Mouse (Mus musculus) forebrain, embryonic 15.5 days (tissue): ENCODE measurements around the gene Tmtc1. TPM values are rescaled to one million over a fixed set of nuclear protein-coding genes. Genes with fewer than 3 reads are reported as not detected.

Source experiments
- ATAC-seq: fragments of 200-750 bp; cut with Nextera tagmentation; replicated peaks from 2 replicates; pipeline ENCODE4 v1.8.0; 2017; ENCODE audit warnings: mild to moderate bottlenecking, moderate TSS enrichment, moderate library complexity
- H3K27ac ChIP-seq: fragments of 300-500 bp; sonication (generic); replicated peaks from 2 replicates; pipeline ENCODE4 v1.5.1; 2015; ENCODE audit warnings: mild to moderate bottlenecking, inconsistent platforms
- H3K27me3 ChIP-seq: fragments of 300-500 bp; sonication (generic); 2 replicates; pipeline ENCODE4 v1.6.1; 2015; ENCODE audit warnings: inconsistent platforms
- H3K36me3 ChIP-seq: fragments of 300-500 bp; sonication (generic); 2 replicates; pipeline ENCODE4 v1.6.1; 2015; ENCODE audit warnings: mild to moderate bottlenecking, inconsistent platforms
- H3K4me1 ChIP-seq: fragments of 300-500 bp; sonication (generic); 2 replicates; pipeline ENCODE4 v1.6.1; 2015; ENCODE audit warnings: inconsistent platforms
- H3K4me2 ChIP-seq: fragments of 300-500 bp; sonication (generic); replicated peaks from 2 replicates; pipeline ENCODE4 v1.6.1; 2015; ENCODE audit warnings: mild to moderate bottlenecking, inconsistent platforms
- H3K4me3 ChIP-seq: fragments of 300-500 bp; sonication (generic); 2 replicates; pipeline ENCODE4 v1.5.1; 2015; ENCODE audit warnings: mild to moderate bottlenecking, inconsistent platforms
- H3K9ac ChIP-seq: fragments of 300-500 bp; sonication (generic); replicated peaks from 2 replicates; pipeline ENCODE4 v1.6.1; 2015; ENCODE audit warnings: mild to moderate bottlenecking, inconsistent platforms
- H3K9me3 ChIP-seq: fragments of 300-500 bp; sonication (generic); 2 replicates; pipeline ENCODE4 v1.6.1; 2016; ENCODE audit warnings: inconsistent platforms
- WGBS: fragments of 180-500 bp; shearing (Covaris S2); methylation state at CpG from one replicate; pipeline ENCODE4 v1.1.7; 2015; ENCODE audit warnings: mixed read lengths; 5-methylcytosine and 5-hydroxymethylcytosine counted together
- polyA plus RNA-seq: library from polyadenylated mRNA; unstranded; fragments of >200 nt; fragmentation: Nextera tagmentation; extraction: Ambion mirVana; gene quantifications from 2 replicates; pipeline ENCODE4 v1.2.1, GENCODE M21; 2015

The Tmtc1 gene
- polyA plus RNA-seq, 1 experiment from 2014 or later: 2.6 TPM

DNA sequence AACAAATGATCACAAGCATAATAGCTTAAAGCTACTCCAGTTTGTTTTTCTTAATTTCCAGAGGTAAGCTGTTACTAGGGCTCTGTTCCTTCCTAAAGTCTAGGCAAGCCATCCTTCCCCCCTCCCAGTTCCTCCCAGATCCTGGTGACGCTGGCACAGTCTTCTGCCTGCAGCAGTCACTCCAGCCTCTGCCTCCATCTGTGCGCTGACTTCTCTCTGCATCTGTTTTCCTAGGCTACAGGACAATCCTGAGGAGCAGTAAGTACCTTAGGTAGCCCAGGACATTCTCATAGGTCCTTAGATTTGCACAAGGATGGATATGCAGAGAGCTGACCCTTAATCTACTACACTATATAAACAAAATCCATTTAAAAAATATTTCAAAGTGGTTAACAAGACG lies 81.7 kb downstream of the Tmtc1 start:
- no peaks in the 10 kb centered on the region for H3K9me3 ChIP-seq
- H3K27ac ChIP-seq: no peak overlapping the region
- H3K36me3 ChIP-seq: no peaks in the 10 kb centered on the region
- H3K27me3 ChIP-seq: no peaks in the 10 kb centered on the region
- peaks cover 8% of the 10 kb centered on the region; the same call in 1 of the 2 replicates for H3K4me1 ChIP-seq
- WGBS: 51% methylated on average over 3 of the region's 3 CpGs
- no peak overlapping the region for H3K9ac ChIP-seq
- no peak overlapping the region for H3K4me3 ChIP-seq
- peak; percentile 33; the same call in 1 of the 2 replicates for ATAC-seq
- no peak overlapping the region for H3K4me2 ChIP-seq

DNA sequence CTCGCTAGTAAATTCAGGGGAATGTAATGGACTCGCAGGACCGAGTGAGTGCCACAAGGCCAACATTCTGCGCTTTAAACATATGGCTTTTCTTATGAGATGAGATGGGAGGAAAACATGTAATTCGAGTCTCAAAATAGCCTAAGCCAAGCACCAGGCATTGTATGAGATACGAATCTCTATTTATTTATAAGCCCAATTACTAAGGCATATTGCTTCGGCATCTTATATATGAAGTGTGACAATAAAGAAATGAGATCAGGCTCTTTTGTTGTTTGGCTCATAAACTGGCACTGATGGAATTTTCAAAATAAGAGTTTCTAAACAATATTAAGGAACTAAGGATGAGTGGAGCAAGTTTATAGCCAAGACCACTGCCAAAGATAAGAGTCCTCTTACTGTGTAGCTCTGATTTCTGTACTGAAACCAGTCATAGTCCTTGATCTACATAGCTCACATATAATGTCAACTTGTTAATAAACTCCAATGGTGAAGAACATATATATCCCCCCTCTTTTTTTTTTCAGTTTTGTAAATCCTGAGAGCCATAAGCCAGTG lies 84.8 kb downstream of the Tmtc1 start:
- Histone ChIP-seq H3K9ac (no peak overlapping the region), H3K4me2 (no peak overlapping the region; the same call in 1 of the 2 replicates), H3K4me3 (no peak overlapping the region), H3K27me3 (no peaks in the 10 kb centered on the region), H3K27ac (peak overlapping the region; percentile 3; the same call in 1 of the 2 replicates), H3K9me3 (no peaks in the 10 kb centered on the region), H3K4me1 (peaks cover 8% of the 10 kb centered on the region; the same call in 1 of the 2 replicates), H3K36me3 (peaks cover 5% of the 10 kb centered on the region; the same call in 1 of the 2 replicates)
- ATAC-seq: no peak
- WGBS: 42% methylated on average over 7 of the region's 7 CpGs

DNA sequence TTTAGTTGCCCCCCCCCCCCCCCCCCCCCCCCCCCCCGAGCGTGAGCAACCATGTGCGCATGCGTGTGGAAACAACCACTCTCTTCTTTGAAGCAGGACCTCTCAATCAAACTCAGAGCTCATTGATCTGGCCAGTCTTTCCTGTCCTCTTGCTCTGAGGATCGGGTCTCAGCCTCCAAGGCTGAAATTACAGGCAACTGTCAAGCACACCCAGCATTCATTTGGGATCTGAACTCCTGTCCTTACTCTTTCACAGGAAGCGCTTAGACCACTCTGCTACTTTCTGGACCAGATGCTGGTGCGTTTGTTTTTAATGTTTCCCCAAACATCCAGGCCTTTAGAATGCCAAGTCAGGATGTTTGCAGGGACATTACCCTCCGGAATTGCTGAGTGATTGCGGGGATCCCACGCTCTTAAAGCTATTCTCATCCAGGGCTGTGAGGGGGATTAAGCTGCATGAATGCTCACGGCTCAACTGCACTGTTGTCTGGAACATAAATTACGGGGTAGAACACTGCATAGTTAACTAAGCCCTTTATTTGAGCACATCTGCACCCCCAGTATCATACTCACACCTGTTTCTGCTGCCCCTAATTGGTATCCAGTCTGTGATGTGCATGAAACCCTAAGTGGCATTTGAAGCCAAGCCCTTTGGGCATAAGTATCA lies 85.5 kb downstream of the Tmtc1 start:
- peak; percentile 46; the same call in 1 of the 2 replicates for ATAC-seq
- peak overlapping the region; percentile 3; the same call in 1 of the 2 replicates for H3K27ac ChIP-seq
- 12% methylated on average over 9 of the region's 12 CpGs for WGBS

DNA sequence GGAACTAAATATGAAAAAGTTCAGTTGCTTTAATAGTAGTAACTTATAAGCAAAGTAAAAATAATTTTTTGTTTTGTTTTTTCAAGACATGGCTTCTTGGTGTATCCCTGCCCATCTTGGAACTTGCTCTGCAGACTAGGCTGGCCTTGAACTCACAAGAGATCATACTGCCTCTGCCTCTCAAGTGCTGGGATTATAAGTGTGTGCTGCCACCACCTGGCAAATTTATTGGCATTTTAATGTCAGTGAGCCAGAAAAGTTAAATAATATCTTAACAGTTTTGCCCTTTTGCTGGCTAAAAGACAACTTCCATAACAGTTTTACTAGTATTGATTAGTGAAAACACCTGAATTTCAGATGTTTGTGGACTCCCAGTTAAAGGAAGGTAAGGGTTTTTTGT lies 88.0 kb downstream of the Tmtc1 start:
- H3K36me3 ChIP-seq: peaks cover 5% of the 10 kb centered on the region; the same call in 1 of the 2 replicates
- H3K4me1 ChIP-seq: peaks cover 8% of the 10 kb centered on the region; the same call in 1 of the 2 replicates
- H3K9ac ChIP-seq: no peak overlapping the region
- H3K9me3 ChIP-seq: no peaks in the 10 kb centered on the region
- H3K27ac ChIP-seq: no peak overlapping the region
- H3K27me3 ChIP-seq: no peaks in the 10 kb centered on the region
- H3K4me3 ChIP-seq: no peak overlapping the region
- ATAC-seq: no peak
- no peak overlapping the region for H3K4me2 ChIP-seq

More for the DNA sequence above, 85.5 kb downstream of the Tmtc1 start:
- Histone ChIP-seq H3K27me3 (no peaks in the 10 kb centered on the region), H3K4me2 (peak overlapping the region; percentile 24), H3K9me3 (no peaks in the 10 kb centered on the region), H3K4me3 (peak overlapping the region; percentile 3), H3K9ac (no peak overlapping the region), H3K36me3 (peaks cover 5% of the 10 kb centered on the region; the same call in 1 of the 2 replicates), H3K4me1 (peaks cover 8% of the 10 kb centered on the region; the same call in 1 of the 2 replicates)

DNA sequence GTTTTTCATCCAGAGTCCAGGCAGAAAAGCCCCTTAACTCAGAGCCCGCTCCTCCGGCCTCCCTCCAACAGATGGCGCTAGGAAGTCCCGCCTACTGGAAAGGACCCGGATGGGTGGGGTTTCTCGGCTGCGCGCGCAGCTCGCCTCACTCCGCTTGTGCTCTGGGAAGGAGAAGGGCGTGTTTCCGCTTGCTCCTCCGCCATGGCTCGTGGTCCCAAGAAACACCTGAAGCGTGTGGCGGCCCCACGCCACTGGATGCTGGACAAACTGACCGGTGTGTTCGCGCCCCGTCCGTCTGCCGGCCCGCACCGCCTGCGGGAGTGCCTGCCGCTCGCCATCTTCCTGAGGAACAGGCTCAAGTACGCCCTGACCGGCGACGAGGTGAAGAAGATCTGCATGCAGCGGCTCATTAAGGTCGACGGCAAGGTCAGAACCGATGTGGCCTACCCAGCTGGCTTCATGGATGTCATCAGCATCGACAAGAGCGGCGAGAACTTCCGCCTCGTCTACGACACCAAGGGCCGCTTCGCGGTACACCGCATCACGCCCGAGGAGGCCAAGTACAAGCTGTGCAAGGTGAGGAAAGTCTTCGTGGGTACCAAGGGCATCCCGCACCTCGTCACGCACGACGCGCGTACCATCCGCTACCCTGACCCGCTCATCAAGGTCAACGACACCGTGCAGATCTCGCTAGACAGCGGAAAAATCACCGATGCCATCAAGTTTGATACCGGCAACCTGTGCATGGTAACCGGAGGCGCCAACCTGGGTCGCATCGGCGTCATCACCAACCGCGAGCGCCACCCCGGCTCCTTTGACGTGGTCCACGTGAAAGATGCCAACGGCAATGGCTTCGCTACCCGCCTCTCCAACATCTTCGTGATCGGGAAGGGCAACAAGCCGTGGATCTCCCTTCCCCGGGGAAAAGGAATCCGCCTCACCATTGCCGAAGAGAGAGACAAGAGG lies 89.4 kb downstream of the Tmtc1 start:
- peaks cover 8% of the 10 kb centered on the region; the same call in 1 of the 2 replicates for H3K4me1 ChIP-seq
- peak; percentile 84 for ATAC-seq
- H3K9ac ChIP-seq: peak overlapping the region; percentile 39
- H3K36me3 ChIP-seq: peaks cover 5% of the 10 kb centered on the region; the same call in 1 of the 2 replicates
- H3K9me3 ChIP-seq: no peaks in the 10 kb centered on the region
- H3K27me3 ChIP-seq: no peaks in the 10 kb centered on the region
- H3K4me2 ChIP-seq: peak overlapping the region; percentile 41
- H3K4me3 ChIP-seq: peak overlapping the region; percentile 40
- no peak overlapping the region for H3K27ac ChIP-seq
- WGBS: 41% methylated on average over 84 of the region's 85 CpGs

DNA sequence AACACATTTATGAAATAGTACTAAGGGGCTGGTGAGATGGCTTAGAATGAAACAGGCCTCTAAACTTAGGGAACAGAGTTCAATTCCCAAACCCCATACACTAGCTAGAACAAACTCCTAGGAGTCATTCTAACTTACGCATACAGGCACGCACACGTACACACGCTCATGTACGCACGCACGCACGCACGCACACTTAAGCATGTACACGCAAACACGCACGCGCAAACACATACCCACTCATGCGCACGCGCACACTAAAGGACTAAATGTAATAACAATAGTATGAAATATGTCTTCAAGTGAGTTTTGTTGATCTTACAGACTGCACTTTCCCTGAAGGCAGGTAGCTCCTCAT lies 90.1 kb downstream of the Tmtc1 start:
- peak overlapping the region; percentile 41 for H3K4me2 ChIP-seq
- no peak overlapping the region for H3K9ac ChIP-seq
- H3K4me1 ChIP-seq: peaks cover 6% of the 10 kb centered on the region; the same call in 1 of the 2 replicates
- H3K9me3 ChIP-seq: no peaks in the 10 kb centered on the region
- peak overlapping the region; percentile 40 for H3K4me3 ChIP-seq
- H3K36me3 ChIP-seq: peaks cover 5% of the 10 kb centered on the region; the same call in 1 of the 2 replicates
- no peaks in the 10 kb centered on the region for H3K27me3 ChIP-seq
- 83% methylated on average over 16 of the region's 16 CpGs for WGBS
- peak; percentile 24; the same call in 1 of the 2 replicates for ATAC-seq
- no peak overlapping the region for H3K27ac ChIP-seq

DNA sequence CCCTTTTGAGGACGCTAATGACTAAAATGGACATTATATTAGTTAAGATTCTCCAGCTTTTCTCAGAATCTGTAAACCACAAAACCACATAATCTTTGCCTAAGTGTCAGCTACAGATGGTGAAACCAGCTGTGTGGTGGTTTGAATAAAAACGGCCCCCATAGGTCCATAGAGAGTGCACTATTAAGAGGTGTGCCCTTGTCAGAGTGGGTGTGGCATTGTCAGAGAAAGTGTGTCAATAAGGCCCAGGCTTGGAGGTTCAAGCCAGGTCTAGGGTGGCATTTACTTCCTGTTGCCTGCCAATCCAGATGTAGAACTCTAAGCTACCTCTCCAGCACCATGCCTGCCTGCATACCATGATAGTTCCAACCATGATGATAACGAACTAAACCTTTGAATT lies 99.2 kb downstream of the Tmtc1 start:
- no peaks in the 10 kb centered on the region for H3K4me1 ChIP-seq
- no peaks in the 10 kb centered on the region for H3K9me3 ChIP-seq
- H3K4me3 ChIP-seq: no peak overlapping the region
- H3K9ac ChIP-seq: no peak overlapping the region
- ATAC-seq: no peak
- WGBS: 88% methylated on average over 3 of the region's 3 CpGs
- no peak overlapping the region for H3K4me2 ChIP-seq
- no peak overlapping the region for H3K27ac ChIP-seq
- H3K27me3 ChIP-seq: no peaks in the 10 kb centered on the region
- no peaks in the 10 kb centered on the region for H3K36me3 ChIP-seq

DNA sequence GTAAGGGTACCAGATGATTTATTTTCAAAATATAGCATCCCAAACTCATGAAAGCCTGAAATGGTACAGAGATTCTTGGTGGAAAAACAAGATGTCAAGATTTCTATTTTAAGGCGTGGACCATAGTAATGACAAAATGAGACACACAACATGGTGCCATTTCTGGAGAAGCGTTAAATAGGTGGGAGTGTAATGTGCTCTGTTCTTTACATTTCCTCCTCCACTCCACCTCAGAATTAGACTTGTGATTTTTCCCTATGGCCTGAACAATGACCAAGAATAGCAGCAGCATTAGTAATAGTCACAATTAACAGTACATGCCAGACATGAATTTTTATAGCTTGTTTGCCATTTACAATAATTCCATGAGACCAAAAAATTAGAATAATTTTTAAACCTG lies 102.0 kb downstream of the Tmtc1 start:
- Histone ChIP-seq H3K4me2 (no peak overlapping the region), H3K4me1 (peaks cover 7% of the 10 kb centered on the region; the same call in 1 of the 2 replicates), H3K27me3 (no peaks in the 10 kb centered on the region), H3K9me3 (no peaks in the 10 kb centered on the region), H3K36me3 (no peaks in the 10 kb centered on the region), H3K9ac (no peak overlapping the region), H3K4me3 (no peak overlapping the region), H3K27ac (no peak overlapping the region)
- 89% methylated on average over 2 of the region's 2 CpGs for WGBS
- ATAC-seq: no peak

DNA sequence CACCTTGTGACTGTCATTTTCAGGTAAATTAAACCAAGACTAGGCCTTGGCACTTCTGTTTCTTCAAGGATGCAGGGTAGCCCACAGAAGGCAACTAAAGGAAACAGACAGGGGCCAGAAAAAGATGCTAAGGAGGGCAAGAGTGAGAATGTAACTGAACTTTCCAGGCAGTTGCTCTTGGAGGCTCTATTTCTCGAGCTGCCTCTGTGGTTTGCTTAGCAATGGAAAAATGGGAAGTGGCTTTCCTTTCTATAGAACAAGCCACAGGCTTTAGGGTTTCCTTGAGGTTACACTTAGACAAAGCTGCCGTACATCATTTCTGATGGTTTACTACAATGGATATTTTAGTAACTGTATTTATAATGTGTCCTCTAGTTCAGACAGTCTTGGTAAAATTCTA lies 102.4 kb downstream of the Tmtc1 start:
- peaks cover 7% of the 10 kb centered on the region; the same call in 1 of the 2 replicates for H3K4me1 ChIP-seq
- no peak for ATAC-seq
- no peaks in the 10 kb centered on the region for H3K36me3 ChIP-seq
- H3K27ac ChIP-seq: no peak overlapping the region
- no peaks in the 10 kb centered on the region for H3K27me3 ChIP-seq
- H3K4me3 ChIP-seq: no peak overlapping the region
- 91% methylated on average over 2 of the region's 2 CpGs for WGBS
- H3K9ac ChIP-seq: no peak overlapping the region
- no peaks in the 10 kb centered on the region for H3K9me3 ChIP-seq
- no peak overlapping the region for H3K4me2 ChIP-seq

DNA sequence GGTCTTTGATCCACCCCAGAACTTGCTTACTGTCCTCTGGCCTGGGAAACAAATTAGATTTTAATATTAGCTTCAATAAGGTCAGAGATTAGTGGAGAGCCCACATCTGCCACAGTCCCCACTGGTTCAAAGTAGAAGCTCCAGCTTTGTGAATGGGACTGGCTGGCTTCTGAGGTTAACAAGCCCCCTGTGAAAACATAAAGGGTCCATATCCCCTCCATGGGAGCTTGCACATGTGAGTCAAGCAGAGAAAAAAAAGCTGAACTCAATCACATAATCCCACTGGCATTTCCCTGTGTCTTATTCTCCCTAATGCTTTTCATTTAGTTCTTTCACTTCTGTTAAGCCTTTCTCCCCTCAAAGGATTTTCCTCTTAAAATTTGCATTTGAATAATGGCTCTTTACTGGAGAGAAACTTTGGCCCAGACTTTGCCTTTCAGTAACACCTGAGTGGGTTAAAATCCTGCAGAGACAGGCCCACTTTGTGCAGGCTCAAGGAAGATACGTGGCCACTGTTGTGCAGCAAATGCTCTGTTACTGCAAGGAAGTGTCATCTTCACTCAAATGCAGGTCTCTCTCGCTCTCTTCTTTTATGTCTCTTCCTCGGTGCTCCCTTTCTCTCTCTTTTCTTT lies 105.7 kb downstream of the Tmtc1 start:
- no peak overlapping the region for H3K4me2 ChIP-seq
- no peak overlapping the region for H3K9ac ChIP-seq
- H3K27me3 ChIP-seq: no peaks in the 10 kb centered on the region
- no peak overlapping the region for H3K4me3 ChIP-seq
- no peak overlapping the region for H3K27ac ChIP-seq
- H3K4me1 ChIP-seq: peaks cover 7% of the 10 kb centered on the region; the same call in 1 of the 2 replicates
- 11% methylated on average over 3 of the region's 3 CpGs for WGBS
- no peaks in the 10 kb centered on the region for H3K9me3 ChIP-seq
- peak; percentile 60; the same call in 1 of the 2 replicates for ATAC-seq
- no peaks in the 10 kb centered on the region for H3K36me3 ChIP-seq

DNA sequence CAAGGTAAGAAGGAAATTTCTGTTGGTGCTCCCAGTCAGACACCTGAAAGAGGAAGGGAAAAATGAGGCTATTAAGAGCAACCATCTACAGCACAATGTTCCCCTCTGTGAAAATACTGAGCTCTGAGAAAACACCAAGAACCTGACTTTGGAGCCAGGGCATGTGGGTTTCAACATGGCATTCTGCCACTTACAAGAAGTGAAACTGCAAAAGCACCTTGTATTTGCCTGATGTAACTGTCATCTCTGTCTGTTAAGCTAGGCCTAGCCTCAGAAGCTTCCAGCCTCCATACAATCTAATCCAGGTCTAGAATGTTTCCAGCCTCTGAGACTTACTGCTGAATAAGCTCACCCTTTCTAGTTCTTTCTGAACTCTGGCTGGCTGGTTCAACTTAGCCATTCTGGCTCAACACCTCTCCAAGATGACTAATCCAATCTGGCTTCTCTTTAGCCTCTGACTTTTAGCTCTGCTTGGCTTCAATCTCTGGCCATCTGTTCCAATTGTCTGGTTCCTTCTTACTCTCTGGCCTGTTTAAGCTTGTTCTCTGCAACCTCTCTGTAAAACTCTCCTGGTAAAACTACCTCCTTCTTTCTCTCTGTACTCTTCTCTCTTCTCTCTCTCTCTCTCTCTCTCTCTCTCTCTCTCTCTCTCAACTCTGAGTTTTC lies 107.8 kb downstream of the Tmtc1 start:
- no peak overlapping the region for H3K4me2 ChIP-seq
- H3K27me3 ChIP-seq: no peaks in the 10 kb centered on the region
- H3K9ac ChIP-seq: no peak overlapping the region
- H3K4me3 ChIP-seq: no peak overlapping the region
- H3K27ac ChIP-seq: no peak overlapping the region
- H3K9me3 ChIP-seq: no peaks in the 10 kb centered on the region
- H3K36me3 ChIP-seq: no peaks in the 10 kb centered on the region
- no peak for ATAC-seq
- peaks cover 7% of the 10 kb centered on the region; the same call in 1 of the 2 replicates for H3K4me1 ChIP-seq
